Mouse (Mus musculus): ENCODE data around the gene Carmil1. TPM values are rescaled to one million over a fixed set of nuclear protein-coding genes. Genes with fewer than 3 reads are reported as not detected.

The Carmil1 gene
- polyA plus RNA-seq, 1 experiment: 2.6 TPM

DNA sequence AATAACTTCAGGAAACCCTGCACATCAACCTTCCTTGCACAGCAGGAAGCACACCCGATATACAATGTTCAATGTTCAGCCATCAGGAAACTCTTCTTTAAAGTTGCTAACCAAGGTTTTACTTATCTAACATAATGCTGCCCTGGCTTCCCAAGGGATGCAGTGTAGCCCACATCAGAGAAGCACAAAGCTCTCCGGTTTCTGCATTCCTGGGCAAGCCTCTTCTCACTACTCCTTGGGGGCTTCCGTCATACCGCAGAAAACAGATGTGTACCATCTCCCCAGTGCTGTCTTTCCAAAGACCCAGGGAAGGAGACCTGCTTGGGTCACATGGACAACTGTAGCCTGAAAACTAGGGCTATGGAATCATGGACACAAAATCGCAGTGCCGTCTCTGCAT is 47.8 kb downstream of the Carmil1 start:
- no peak for TF ChIP-seq TCF3 (IDR thresholded peaks at IDR 0.05; ENCODE audit: insufficient read length, low read depth)
- no peak for TF ChIP-seq USF1 (IDR thresholded peaks at IDR 0.05; ENCODE audit: low read depth)
- no peak for TF ChIP-seq POLR2A (IDR thresholded peaks at IDR 0.05; ENCODE audit: insufficient read length, low read depth)
- no peak for TF ChIP-seq MAX (IDR thresholded peaks at IDR 0.05; ENCODE audit: low read depth)
- no peak for TF ChIP-seq POLR2AphosphoS2 (IDR thresholded peaks at IDR 0.05; ENCODE audit: insufficient read length, low read depth)
- no peak for TF ChIP-seq REST (IDR thresholded peaks at IDR 0.05; ENCODE audit: insufficient read depth, insufficient read length)
- TF ChIP-seq TCF12 (IDR thresholded peaks at IDR 0.05; ENCODE audit: insufficient read depth, poor library complexity, severe bottlenecking): no peak
- no peak for TF ChIP-seq E2F4 (IDR thresholded peaks at IDR 0.05; ENCODE audit: insufficient read depth)
- TF ChIP-seq SRF (IDR thresholded peaks at IDR 0.05; ENCODE audit: control insufficient read depth, insufficient read length, low read depth): no peak
- no peak for TF ChIP-seq CEBPB (IDR thresholded peaks at IDR 0.05; ENCODE audit: insufficient read depth, poor library complexity, severe bottlenecking)
- TF ChIP-seq MYOG (IDR thresholded peaks at IDR 0.05; ENCODE audit: control insufficient read depth in 1 of 3, insufficient read depth in 1 of 3, insufficient read length in 2 of 3, low read depth in 2 of 3): no peak
- TF ChIP-seq MYOD1 (IDR thresholded peaks at IDR 0.05; ENCODE audit: control insufficient read depth in 1 of 3, insufficient read length in 2 of 3, low read depth in 2 of 3): no peak
- Histone ChIP-seq H3K79me2 (ENCODE audit: control insufficient read depth, insufficient read depth) (no peaks in the 10 kb centered on the region), H3K27me3 (ENCODE audit: control insufficient read depth, insufficient read depth, insufficient read length) (no peaks in the 10 kb centered on the region), H3K4me2 (ENCODE audit: low read depth) (no peak overlapping the region), H3K4me3 (no peak overlapping the region), H3K36me3 (ENCODE audit: control insufficient read depth, insufficient read depth) (no peaks in the 10 kb centered on the region), H3ac (ENCODE audit: control insufficient read depth, insufficient read length) (no peak overlapping the region)

DNA sequence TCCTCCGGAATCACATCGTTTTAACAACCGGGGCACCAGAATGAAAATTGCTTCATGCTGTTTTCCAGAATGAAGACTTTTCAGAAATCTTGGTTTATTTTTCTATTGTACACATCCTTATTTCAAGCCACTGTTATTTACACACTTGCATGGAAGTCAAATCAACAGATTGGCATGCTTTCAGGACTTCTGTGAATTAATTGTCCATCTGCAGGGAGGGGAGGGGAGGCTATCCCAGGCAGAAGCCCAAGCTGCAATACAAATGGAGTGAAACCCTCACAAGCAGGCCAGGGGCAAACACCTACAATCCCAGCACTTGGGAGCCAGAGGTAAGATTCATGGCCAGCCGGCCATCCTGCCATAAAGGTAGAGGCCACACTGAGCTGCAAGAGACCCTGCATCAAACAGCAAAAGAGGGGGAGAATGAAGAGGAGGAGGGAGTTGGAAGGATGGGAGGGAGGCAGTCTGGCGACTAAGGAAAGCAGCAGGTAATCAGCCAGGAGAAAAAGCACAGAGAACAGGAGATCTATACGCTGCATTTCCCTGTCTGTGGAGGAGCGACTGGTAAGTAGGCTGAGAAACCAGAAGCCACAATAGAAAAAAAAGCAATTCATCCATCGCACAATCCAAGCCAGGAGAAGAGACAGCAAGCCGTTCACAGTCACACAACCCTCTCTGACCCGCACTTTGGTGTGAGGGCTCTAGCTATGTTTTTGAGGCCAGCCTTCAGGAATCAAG is 48.7 kb downstream of the Carmil1 start:
- TF ChIP-seq USF1 (IDR thresholded peaks at IDR 0.05; ENCODE audit: low read depth) (no peak), MYOG (IDR thresholded peaks at IDR 0.05; ENCODE audit: control insufficient read depth in 1 of 3, insufficient read depth in 1 of 3, insufficient read length in 2 of 3, low read depth in 2 of 3) (no peak), CEBPB (IDR thresholded peaks at IDR 0.05; ENCODE audit: insufficient read depth, poor library complexity, severe bottlenecking) (no peak), SRF (IDR thresholded peaks at IDR 0.05; ENCODE audit: control insufficient read depth, insufficient read length, low read depth) (no peak), REST (IDR thresholded peaks at IDR 0.05; ENCODE audit: insufficient read depth, insufficient read length) (no peak), TCF12 (IDR thresholded peaks at IDR 0.05; ENCODE audit: insufficient read depth, poor library complexity, severe bottlenecking) (no peak), MYOD1 (IDR thresholded peaks at IDR 0.05; ENCODE audit: control insufficient read depth in 1 of 3, insufficient read length in 2 of 3, low read depth in 2 of 3) (no peak), POLR2A (IDR thresholded peaks at IDR 0.05; ENCODE audit: insufficient read length, low read depth) (no peak), POLR2AphosphoS2 (IDR thresholded peaks at IDR 0.05; ENCODE audit: insufficient read length, low read depth) (no peak), E2F4 (IDR thresholded peaks at IDR 0.05; ENCODE audit: insufficient read depth) (no peak), TCF3 (IDR thresholded peaks at IDR 0.05; ENCODE audit: insufficient read length, low read depth) (no peak), MAX (IDR thresholded peaks at IDR 0.05; ENCODE audit: low read depth) (no peak)
- Histone ChIP-seq H3K36me3 (ENCODE audit: control insufficient read depth, insufficient read depth) (no peaks in the 10 kb centered on the region), H3K79me2 (ENCODE audit: control insufficient read depth, insufficient read depth) (no peaks in the 10 kb centered on the region), H3K4me3 (no peak overlapping the region), H3K27me3 (ENCODE audit: control insufficient read depth, insufficient read depth, insufficient read length) (no peaks in the 10 kb centered on the region), H3K4me2 (ENCODE audit: low read depth) (no peak overlapping the region), H3ac (ENCODE audit: control insufficient read depth, insufficient read length) (no peak overlapping the region)

DNA sequence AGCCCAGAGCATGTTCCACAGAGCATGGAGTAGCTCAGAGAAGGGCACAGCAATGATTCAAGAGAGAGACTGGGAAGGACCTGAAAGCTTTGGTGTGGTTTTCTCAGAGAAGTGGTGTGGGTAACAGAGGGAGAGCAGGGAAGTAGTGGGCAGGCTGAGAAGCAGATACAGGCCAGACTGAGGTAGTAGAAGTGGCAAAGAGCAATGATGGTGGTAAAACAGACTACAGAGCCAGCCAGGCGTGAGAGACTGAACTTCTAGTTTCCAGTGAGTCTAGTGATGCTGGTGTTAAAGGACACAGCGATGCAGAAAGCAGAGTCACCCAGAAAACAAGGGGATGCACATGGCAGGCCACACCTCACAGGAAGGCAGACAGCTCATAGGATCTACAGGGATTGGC is 49.4 kb downstream of the Carmil1 start:
- TF ChIP-seq CEBPB (IDR thresholded peaks at IDR 0.05; ENCODE audit: insufficient read depth, poor library complexity, severe bottlenecking) (no peak), SRF (IDR thresholded peaks at IDR 0.05; ENCODE audit: control insufficient read depth, insufficient read length, low read depth) (no peak), REST (IDR thresholded peaks at IDR 0.05; ENCODE audit: insufficient read depth, insufficient read length) (no peak), MYOG (IDR thresholded peaks at IDR 0.05; ENCODE audit: control insufficient read depth in 1 of 3, insufficient read depth in 1 of 3, insufficient read length in 2 of 3, low read depth in 2 of 3) (no peak), MAX (IDR thresholded peaks at IDR 0.05; ENCODE audit: low read depth) (no peak), POLR2AphosphoS2 (IDR thresholded peaks at IDR 0.05; ENCODE audit: insufficient read length, low read depth) (no peak), USF1 (IDR thresholded peaks at IDR 0.05; ENCODE audit: low read depth) (no peak), TCF12 (IDR thresholded peaks at IDR 0.05; ENCODE audit: insufficient read depth, poor library complexity, severe bottlenecking) (no peak), POLR2A (IDR thresholded peaks at IDR 0.05; ENCODE audit: insufficient read length, low read depth) (no peak), MYOD1 (IDR thresholded peaks at IDR 0.05; ENCODE audit: control insufficient read depth in 1 of 3, insufficient read length in 2 of 3, low read depth in 2 of 3) (no peak)
- H3K79me2 ChIP-seq (ENCODE audit: control insufficient read depth, insufficient read depth): no peaks in the 10 kb centered on the region
- H3K27me3 ChIP-seq (ENCODE audit: control insufficient read depth, insufficient read depth, insufficient read length): no peaks in the 10 kb centered on the region
- no peak overlapping the region for H3K4me3 ChIP-seq
- H3K4me2 ChIP-seq (ENCODE audit: low read depth): no peak overlapping the region
- no peaks in the 10 kb centered on the region for H3K36me3 ChIP-seq (ENCODE audit: control insufficient read depth, insufficient read depth)
- H3ac ChIP-seq (ENCODE audit: control insufficient read depth, insufficient read length): no peak overlapping the region

DNA sequence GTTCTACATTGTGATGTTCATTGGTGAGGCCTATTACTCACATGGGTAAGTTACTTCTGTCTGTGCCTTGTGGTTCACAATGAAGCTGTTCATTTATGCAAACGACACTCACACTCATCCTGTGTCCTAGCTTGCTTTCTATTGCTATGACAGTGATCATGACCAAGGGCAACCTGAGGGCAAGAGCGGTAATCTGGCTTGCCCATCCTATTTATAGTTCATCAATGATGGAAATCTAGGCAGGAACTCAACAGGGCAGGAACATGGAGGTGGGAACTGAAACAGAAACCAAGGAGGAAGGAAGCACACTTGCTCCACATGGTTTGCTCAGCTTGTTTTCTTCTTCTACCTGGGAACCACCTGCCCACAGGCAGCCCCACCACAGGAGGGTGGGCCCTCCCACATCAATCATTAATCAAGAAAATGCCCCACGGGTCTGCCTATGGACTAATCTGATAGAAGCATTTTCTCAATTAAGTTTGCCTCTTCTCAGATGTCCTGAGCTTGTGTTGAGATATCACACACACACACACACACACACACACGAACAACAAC is 50.0 kb downstream of the Carmil1 start:
- H3K4me2 ChIP-seq (ENCODE audit: low read depth): no peak overlapping the region

More for the DNA sequence above, 50.0 kb downstream of the Carmil1 start:
- H3K27me3 ChIP-seq (ENCODE audit: control insufficient read depth, insufficient read depth, insufficient read length): no peaks in the 10 kb centered on the region
- no peaks in the 10 kb centered on the region for H3K36me3 ChIP-seq (ENCODE audit: control insufficient read depth, insufficient read depth)
- no peak overlapping the region for H3K4me3 ChIP-seq
- H3ac ChIP-seq (ENCODE audit: control insufficient read depth, insufficient read length): no peak overlapping the region
- no peak for TF ChIP-seq TCF3 (IDR thresholded peaks at IDR 0.05; ENCODE audit: insufficient read length, low read depth)
- H3K79me2 ChIP-seq (ENCODE audit: control insufficient read depth, insufficient read depth): no peaks in the 10 kb centered on the region

All from myocyte (in vitro differentiated cells).